Mouse (Mus musculus) kidney, adult 2 months (tissue): ENCODE measurements around the gene Slain2.

Source experiments
- CTCF ChIP-seq: fragments of 200-500 bp; conservative IDR thresholded peaks from 2 replicates; pipeline ENCODE4 v1.5.1; 2011; ENCODE audit warnings: low read depth, mild to moderate bottlenecking, control low read depth, low read length, moderate library complexity, mixed read lengths; ENCODE audit not compliant: insufficient read depth, insufficient read length
- POLR2A ChIP-seq: fragments of 200-500 bp; IDR thresholded peaks from one replicate; pipeline ENCODE4 v1.6.1; 2011; ENCODE audit warnings: low read depth, low read length, control low read depth

- TF ChIP-seq POLR2A (no peak), CTCF (no peak)
Observed at GRCm38 (mm10) chr5:72864654-72865178, 49.4 kb upstream of the Slain2 start.
